8 mouse cellular contexts compared by ENCODE assay signal in genomic region chr6:83350172-83350571, GRCm38 (mm10). TPM values are rescaled to one million over a fixed set of nuclear protein-coding genes. Genes with fewer than 3 reads are reported as not detected.
DNase-seq lines count a peak whose midpoint lies in the region; ATAC-seq lines count a peak whose summit lies in the region.

No protein-coding gene starts in this region.

- peak; percentile 31 for DNase-seq in cerebellum, adult 9-10 months
- no peak for DNase-seq in neural tube, embryonic 11.5 days (ENCODE audit: low spot score)
- no peak for DNase-seq in neural tube, embryonic 10.5 days (ENCODE audit: extremely low spot score, low spot score)
- DNase-seq in left cerebral cortex, adult 18-20 months (ENCODE audit: low spot score in 2 of 2) = no peak
- DNase-seq in right cerebral cortex, postnatal 14 days = no peak

- no peaks in the 10 kb centered on the region for H3K27me3 ChIP-seq in neural tube, embryonic 11.5 days (ENCODE audit: control insufficient read depth, insufficient read depth, low read length)
- no peaks in the 10 kb centered on the region for H3K27me3 ChIP-seq in limb, embryonic 12.5 days
- H3K27me3 ChIP-seq in stomach, embryonic 14.5 days (ENCODE audit: control insufficient read depth, insufficient read depth, low read length) = no peaks in the 10 kb centered on the region

- H3K9ac ChIP-seq in neural tube, embryonic 11.5 days (ENCODE audit: low read length) = peak overlapping the region; percentile 96
- H3K9ac ChIP-seq in limb, embryonic 12.5 days (replicated peaks) = peak overlapping the region; percentile 90
- H3K9ac ChIP-seq in stomach, embryonic 14.5 days (replicated peaks; ENCODE audit: low read depth, low read length) = 0 out of 2 replicates have a peak overlapping the region, but pooled peaks have one; percentile 18

- ATAC-seq in cerebellum, adult (ENCODE audit: insufficient number of reproducible peaks, low FRiP score, low TSS enrichment) = no peak
- ATAC-seq in neural tube, embryonic 11.5 days (ENCODE audit: insufficient read depth, low FRiP score, low TSS enrichment) = no peak
- no peak for ATAC-seq in limb, embryonic 12.5 days (ENCODE audit: insufficient number of reproducible peaks, insufficient read depth, low FRiP score, low TSS enrichment, low read depth)
- ATAC-seq in stomach, embryonic 14.5 days (ENCODE audit: insufficient number of reproducible peaks, insufficient read depth, low FRiP score, low read depth) = no peak

- H3K4me3 ChIP-seq in neural tube, embryonic 11.5 days (ENCODE audit: low read depth, low read length) = peak overlapping the region; percentile 85
- H3K4me3 ChIP-seq in limb, embryonic 12.5 days (replicated peaks) = peak overlapping the region; percentile 89
- peak overlapping the region; percentile 76 for H3K4me3 ChIP-seq in stomach, embryonic 14.5 days (ENCODE audit: low read depth, low read length)

- H3K4me1 ChIP-seq in neural tube, embryonic 11.5 days (ENCODE audit: control insufficient read depth, insufficient read depth, low read length) = peaks cover 6% of the 10 kb centered on the region
- H3K4me1 ChIP-seq in limb, embryonic 12.5 days (replicated peaks) = peaks cover 14% of the 10 kb centered on the region
- peaks cover 3% of the 10 kb centered on the region; the same call in 1 of the 2 replicates for H3K4me1 ChIP-seq in stomach, embryonic 14.5 days (ENCODE audit: control insufficient read depth, insufficient read depth, low read length)

- 82% methylated on average over 7 of the region's 7 CpGs for WGBS in neural tube, embryonic 11.5 days
- 83% methylated on average over 7 of the region's 7 CpGs for WGBS in limb, embryonic 12.5 days
- WGBS in stomach, embryonic 14.5 days = 84% methylated on average over 7 of the region's 7 CpGs

- peak overlapping the region; percentile 65 for H3K4me2 ChIP-seq in neural tube, embryonic 11.5 days (ENCODE audit: low read depth)
- H3K4me2 ChIP-seq in limb, embryonic 12.5 days = peak overlapping the region; percentile 88
- peak overlapping the region; percentile 85 for H3K4me2 ChIP-seq in stomach, embryonic 14.5 days (replicated peaks; ENCODE audit: low read depth, low read length)

- H3K36me3 ChIP-seq in neural tube, embryonic 11.5 days (ENCODE audit: control insufficient read depth, insufficient read depth, low read length) = no peaks in the 10 kb centered on the region; the same call in 1 of the 2 replicates
- H3K36me3 ChIP-seq in limb, embryonic 12.5 days = peaks cover 39% of the 10 kb centered on the region
- H3K36me3 ChIP-seq in stomach, embryonic 14.5 days (ENCODE audit: control insufficient read depth, insufficient read depth, low read length) = peaks cover 15% of the 10 kb centered on the region

- H3K9me3 ChIP-seq in neural tube, embryonic 11.5 days (ENCODE audit: control insufficient read depth, low read length) = no peaks in the 10 kb centered on the region
- H3K9me3 ChIP-seq in limb, embryonic 12.5 days = no peaks in the 10 kb centered on the region
- H3K9me3 ChIP-seq in stomach, embryonic 14.5 days (ENCODE audit: control insufficient read depth, low read depth, low read length) = no peaks in the 10 kb centered on the region

- 0 out of 2 replicates have a peak overlapping the region, but pooled peaks have one; percentile 8 for H3K27ac ChIP-seq in neural tube, embryonic 11.5 days (ENCODE audit: low read depth, low read length)
- H3K27ac ChIP-seq in limb, embryonic 12.5 days = no peak overlapping the region
- no peak overlapping the region for H3K27ac ChIP-seq in stomach, embryonic 14.5 days (ENCODE audit: low read length)

RNA-seq across cellular contexts. Expression of gene Bola3, which starts 1.2 kb away (rescaled TPM):
- 106 and 115 TPM in 2 replicates for polyA plus RNA-seq in neural tube, embryonic 11.5 days (2014; fragmentation: Nextera tagmentation; extraction: Ambion mirVana)
- polyA plus RNA-seq in limb, embryonic 12.5 days (2016; fragmentation: Nextera tagmentation; extraction: Ambion mirVana) = 140 TPM in 2 replicates
- polyA plus RNA-seq in stomach, embryonic 14.5 days (2014; fragmentation: Nextera tagmentation; extraction: Ambion mirVana) = 118 and 123 TPM in 2 replicates
- 10 to 100 TPM; 49.3 to 49.5 TPM for total RNA-seq in left cerebral cortex, adult 18-20 months (2021)

RNA-seq across cellular contexts. Expression of gene Mob1a, which starts 24.4 kb away (rescaled TPM):
- polyA plus RNA-seq in neural tube, embryonic 11.5 days (2014; fragmentation: Nextera tagmentation; extraction: Ambion mirVana) = 69.5 and 72.3 TPM in 2 replicates
- 65.4 and 68.7 TPM in 2 replicates for polyA plus RNA-seq in limb, embryonic 12.5 days (2016; fragmentation: Nextera tagmentation; extraction: Ambion mirVana)
- 78.5 and 81.2 TPM in 2 replicates for polyA plus RNA-seq in stomach, embryonic 14.5 days (2014; fragmentation: Nextera tagmentation; extraction: Ambion mirVana)
- total RNA-seq in left cerebral cortex, adult 18-20 months (2021) = 10 to 100 TPM; 17.9 to 22.5 TPM

RNA-seq across cellular contexts. Expression of gene Mthfd2, which starts 24.5 kb away (rescaled TPM):
- 43.1 and 45.7 TPM in 2 replicates for polyA plus RNA-seq in neural tube, embryonic 11.5 days (2014; fragmentation: Nextera tagmentation; extraction: Ambion mirVana)
- polyA plus RNA-seq in limb, embryonic 12.5 days (2016; fragmentation: Nextera tagmentation; extraction: Ambion mirVana) = 43.2 and 47.1 TPM in 2 replicates
- 32.4 and 34.3 TPM in 2 replicates for polyA plus RNA-seq in stomach, embryonic 14.5 days (2014; fragmentation: Nextera tagmentation; extraction: Ambion mirVana)
- 1 to 10 TPM; 6.5 to 6.7 TPM for total RNA-seq in left cerebral cortex, adult 18-20 months (2021)

Comparison
In these comparisons a context has a peak if more than half of its experiments do, and no peak if none do; other contexts are left out.
1. H3K9ac ChIP-seq: peak in every context shown above with its lines; median percentile 96 in neural tube, embryonic 11.5 days; 90 in limb, embryonic 12.5 days; 18 in stomach, embryonic 14.5 days.